Mouse (Mus musculus): Measurements from ENCODE around the gene Zfpl1.
"Not testable (repeated sequence)": the region's sequence is repeated elsewhere in the genome, so short reads cannot be mapped to it uniquely, and the experiment has no call there.

Gene Zfpl1

DNA sequence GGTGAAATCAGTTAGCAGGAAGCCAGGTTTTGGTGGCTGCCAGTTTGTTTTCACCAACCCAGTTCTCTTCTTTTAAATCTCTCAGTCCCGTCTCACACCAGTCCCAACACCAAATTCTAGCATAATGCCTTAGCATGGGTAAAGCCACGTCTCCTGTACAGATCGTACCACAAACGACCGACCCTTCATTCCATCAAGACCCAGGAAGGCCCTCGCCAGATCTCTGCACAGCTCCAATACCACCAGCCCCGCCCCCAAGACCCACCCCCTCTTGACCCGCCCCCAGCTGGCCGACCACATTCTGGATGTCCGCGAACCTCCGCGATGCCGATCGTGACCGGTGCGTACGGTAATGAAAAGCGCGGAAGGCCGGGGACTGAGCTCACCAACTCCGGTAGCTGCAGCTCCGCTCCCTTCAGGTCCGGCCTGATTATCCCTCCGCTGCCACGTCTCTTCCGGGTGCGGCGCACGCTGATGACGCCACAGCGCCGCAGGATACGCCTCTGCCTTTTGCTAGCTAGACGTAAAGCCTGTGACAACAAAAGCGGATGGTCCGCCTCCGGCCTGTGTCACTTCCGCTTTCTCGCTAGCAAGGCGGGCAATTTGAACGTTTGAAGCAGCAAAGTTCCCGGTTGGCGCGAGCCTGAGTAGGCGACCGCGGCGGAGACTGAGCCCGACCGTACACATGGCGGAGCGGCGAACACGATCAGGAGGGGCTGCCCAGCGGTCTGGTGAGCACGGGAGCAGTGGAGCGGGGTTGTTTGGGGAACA is at the start of gene Zfpl1, which contains the start of gene Cdca5:
Gene Zfpl1, minus strand, starts transcription at position 479 of the 771 bp plus-strand sequence.
Gene Cdca5, plus strand, starts transcription at position 506 of the 771 bp plus-strand sequence.
- peak; percentile 98 to 99 for DNase-seq (ENCODE audit: low spot score in 2 of 2)

DNA sequence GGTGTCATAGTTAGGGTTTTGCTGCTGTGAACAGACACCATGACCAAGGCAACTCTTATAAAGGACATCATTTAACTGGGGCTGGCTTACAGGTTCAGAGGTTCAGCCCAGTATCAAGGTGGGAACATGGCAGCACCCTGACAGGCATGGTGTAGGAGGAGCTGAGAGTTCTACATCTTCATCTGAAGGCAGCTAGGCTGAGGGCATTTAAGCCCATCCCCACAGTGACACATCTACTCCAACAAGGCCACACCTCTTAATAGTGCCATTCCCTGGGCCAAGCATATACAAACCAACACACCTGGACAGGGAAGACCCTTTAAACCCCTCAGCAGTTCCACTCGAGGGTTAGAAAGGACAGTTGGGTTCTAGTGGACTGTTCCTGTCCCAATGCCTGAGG is 48.4 kb upstream of the Zfpl1 start:
- DNase-seq (ENCODE audit: low spot score in 2 of 2): not testable (repeated sequence)

DNA sequence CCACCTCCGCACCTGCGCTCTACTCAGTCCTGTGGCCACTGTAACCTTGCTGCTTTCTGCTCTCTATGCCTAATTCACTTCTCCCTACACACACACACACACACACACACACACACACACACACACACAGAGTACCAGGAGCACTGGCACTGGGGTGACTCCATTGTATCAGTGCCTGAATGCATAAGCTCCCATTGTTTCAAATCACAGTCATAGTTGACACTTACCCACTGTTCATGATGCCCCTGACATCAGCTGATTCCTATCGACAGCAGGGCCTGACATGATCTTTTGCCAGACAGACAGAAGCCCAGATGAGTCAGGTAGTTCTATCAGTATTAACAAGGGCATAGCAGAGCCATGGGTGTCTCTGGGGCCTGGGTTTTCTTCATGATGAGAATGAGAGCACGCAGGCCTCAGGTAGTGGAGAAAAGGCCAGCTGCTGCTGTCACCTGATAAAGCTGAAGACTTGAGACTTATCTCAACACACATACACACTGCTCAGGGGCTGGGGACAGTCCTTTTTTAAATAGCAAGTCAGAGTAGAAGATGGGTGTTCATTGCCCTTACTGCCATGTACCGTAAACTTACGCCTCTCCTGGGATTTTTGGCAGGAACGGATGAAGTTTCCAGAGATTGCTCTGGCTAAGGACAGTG is 47.5 kb upstream of the Zfpl1 start:
- DNase-seq (ENCODE audit: low spot score in 2 of 2): no peak

DNA sequence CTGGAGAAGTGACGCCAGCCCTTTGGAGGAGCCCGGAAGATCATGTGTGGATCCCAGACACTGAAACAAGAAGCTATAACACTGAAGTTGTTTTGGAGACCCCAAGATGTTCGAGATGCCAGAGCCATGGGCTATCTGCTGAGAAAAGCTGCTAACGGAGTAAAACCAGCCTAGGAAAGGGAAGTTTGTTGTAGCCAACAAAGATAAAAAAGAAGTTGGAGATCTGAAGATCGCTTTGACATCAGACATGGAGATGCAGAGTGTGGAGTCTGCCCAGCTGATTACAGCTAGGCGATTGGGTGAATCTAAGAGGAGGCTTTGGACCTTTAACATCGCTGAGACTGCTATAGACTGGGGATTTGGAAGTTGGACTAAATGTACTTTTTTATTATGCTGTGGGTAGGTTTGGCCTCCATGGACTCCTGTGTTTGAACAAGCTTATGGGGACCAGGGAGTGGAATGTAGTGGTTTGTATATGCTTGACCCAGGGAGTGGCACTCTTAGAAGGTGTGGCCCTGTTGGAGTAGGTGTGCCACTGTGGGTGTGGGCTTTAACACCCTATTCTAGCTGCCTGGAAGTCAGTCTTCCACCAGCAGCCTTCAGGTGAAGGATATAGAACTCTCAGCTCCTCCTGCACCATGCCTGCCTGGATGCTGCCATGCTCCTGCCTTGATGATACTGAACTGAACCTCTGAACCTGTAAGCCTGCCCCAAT is 45.8 kb upstream of the Zfpl1 start:
- DNase-seq (ENCODE audit: low spot score in 2 of 2): not testable (repeated sequence)

DNA sequence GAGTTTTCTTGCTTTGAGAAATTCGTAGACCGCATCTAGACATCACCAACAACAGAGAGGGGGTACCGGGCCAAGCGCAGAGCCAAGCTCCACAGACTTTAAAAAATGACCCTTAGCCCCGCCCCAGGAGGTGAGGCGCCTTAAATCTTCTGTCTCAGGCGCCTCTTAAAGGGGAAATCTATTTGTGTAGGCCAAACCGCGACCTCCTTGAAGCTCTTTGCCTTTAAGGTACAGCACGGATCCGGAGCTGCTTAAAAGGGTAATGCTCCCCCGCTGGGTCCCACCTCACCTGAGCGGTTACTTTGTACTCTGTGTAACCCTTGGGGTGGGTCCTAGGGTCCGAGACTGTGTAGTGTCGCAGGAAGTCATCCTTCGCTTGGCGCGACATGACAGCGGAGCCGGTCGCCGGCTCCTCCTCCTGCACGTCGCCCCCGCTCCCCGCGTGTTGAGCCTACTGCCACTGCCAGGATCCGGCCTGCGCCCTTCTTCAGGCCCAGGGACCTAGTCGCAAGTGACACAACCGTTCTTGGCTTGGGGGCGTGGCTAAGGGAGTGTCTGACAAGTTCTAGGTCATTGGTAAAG is 43.1 kb upstream of the Zfpl1 start, which contains the start of gene Snx15:
Gene Snx15, minus strand, starts transcription at position 545 of the 582 bp plus-strand sequence.
- DNase-seq (ENCODE audit: low spot score in 2 of 2): peak; percentile 96 to 97

- DNase-seq (ENCODE audit: low spot score in 2 of 2): no peak
Measured at GRCm38 (mm10) chr19:6126789-6127580, 42.2 kb upstream of the Zfpl1 start.

GRCm38 (mm10) chr19:6126289-6126688 is 41.5 kb upstream of the Zfpl1 start:
- DNase-seq (ENCODE audit: low spot score in 2 of 2): no peak

DNA sequence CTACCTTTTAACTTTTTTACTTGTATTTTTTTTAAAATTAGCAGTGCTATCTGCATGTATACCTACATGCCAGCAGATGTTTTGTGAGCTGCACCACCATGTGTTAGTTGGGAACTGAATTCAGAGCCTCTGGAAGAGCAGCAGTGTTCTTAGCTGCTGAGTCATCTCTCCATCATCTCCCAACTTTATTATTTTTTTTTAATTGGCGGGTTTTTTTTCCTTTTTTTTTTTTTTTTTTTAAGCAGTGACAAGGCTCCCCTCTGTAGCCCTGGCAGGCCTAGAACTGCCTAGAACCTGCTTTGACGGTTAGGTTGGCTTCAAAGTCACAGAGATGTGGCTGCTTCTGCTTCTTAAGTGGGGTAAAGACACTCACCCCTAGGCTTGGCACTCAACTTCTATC is 40.1 kb upstream of the Zfpl1 start:
- no peak for DNase-seq (ENCODE audit: low spot score in 2 of 2)

- DNase-seq (ENCODE audit: low spot score in 2 of 2): no peak
Measured at GRCm38 (mm10) chr19:6123330-6123729, 38.6 kb upstream of the Zfpl1 start.

DNA sequence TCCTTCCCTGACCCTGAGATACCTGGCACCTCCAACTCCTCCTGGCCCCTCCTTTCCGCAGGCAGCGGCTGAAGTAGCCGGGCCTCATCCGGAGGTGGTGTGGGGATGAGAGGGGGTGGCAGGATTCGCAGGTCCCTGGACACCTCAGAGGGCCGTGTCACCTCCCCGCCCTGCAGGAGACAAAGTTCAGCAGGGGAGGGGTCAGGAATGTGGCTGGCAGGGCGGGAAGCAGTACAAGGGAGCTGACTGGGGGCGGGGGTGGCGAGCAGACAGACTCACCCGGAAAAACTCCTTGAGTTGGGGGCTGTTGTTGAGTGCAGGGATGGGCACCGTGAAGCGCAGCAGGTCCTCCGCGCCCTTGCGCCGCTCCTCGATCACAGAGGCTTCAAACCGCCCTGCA is 37.0 kb upstream of the Zfpl1 start:
- DNase-seq (ENCODE audit: low spot score in 2 of 2): no peak

DNA sequence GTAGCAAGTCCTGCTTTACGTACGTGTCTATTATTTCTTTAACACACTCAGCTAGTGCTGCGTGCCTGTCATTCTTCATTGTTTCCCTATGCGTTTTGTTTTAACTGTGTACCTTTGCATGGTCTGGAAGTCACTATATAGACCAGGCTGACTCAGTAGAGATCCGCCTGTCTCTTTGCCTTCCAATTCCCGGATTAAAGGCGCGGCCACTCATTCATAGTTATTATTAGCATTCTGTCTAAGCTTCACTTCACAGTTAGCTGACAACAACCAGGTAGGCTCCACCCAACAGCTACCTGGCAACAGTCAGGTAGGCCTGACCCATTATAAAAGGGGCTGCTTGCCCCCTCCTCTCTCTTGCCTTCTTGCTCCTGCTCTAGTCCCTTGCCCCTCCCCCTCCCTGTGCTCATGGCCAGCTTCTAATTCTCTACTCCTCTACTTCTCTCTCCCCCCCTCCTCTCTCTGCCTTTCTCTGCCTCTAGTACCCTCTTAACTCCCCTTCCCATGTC is 34.0 kb upstream of the Zfpl1 start:
- DNase-seq (ENCODE audit: low spot score in 2 of 2): peak; percentile 47 to 59

- peak; percentile 94 for DNase-seq (ENCODE audit: low spot score in 2 of 2)
Measured at GRCm38 (mm10) chr19:6117986-6118676, 33.4 kb upstream of the Zfpl1 start, which contains the start of gene Sac3d1. Sac3d1 (minus strand) TSS chr19:6118650.

GRCm38 (mm10) chr19:6117346-6117985 is 32.7 kb upstream of the Zfpl1 start:
- peak in 1 of 2 experiments; percentile 28 for DNase-seq (ENCODE audit: low spot score in 2 of 2)

- DNase-seq (ENCODE audit: low spot score in 2 of 2): peak in 1 of 2 experiments; percentile 41
Measured at GRCm38 (mm10) chr19:6116113-6116850, 31.5 kb upstream of the Zfpl1 start.

GRCm38 (mm10) chr19:6113116-6113515 is 28.4 kb upstream of the Zfpl1 start:
- no peak for DNase-seq (ENCODE audit: low spot score in 2 of 2)

DNA sequence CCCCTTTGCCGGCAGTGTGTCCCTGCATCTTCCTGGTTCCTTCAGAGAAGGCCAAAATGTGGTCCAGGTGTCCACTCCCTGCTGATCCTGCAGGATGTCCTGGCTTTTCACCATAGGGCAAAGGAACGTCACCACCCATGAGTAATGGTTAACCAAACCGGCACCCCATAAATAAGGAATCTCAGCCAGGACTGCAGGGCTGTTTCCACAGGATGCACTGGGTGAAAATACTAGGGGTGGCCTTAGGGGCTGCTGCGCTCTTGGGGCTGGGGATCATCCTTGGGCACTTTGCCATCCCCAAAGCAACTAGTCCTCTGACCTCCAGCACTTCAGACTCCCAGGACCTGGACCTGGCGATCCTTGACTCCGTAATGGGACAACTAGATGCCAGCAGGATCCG is 20.8 kb upstream of the Zfpl1 start, which contains the start of gene Naaladl1:
Gene Naaladl1, plus strand, starts transcription at position 197 of the 400 bp plus-strand sequence.
- no peak for DNase-seq (ENCODE audit: low spot score in 2 of 2)

DNA sequence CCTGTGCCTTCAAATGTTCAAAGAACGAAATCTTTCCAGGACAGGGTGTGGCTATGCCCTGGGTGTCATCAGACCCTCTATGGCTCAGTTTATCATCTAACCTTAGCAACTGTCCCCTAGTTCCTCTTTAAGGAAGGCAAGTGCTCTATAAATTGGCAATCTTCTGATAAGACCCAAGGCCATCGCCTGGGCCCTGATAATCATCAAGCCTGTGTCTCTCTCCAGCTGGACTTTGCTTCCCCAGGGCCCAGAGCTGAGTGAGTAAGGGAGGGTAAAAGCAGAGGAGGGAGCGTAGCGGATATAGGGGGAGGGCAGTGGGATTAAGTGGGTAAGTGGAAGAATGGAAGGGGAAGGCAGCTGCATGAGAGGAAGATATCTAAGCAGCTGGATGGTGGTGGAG is 19.7 kb upstream of the Zfpl1 start:
- no peak for DNase-seq (ENCODE audit: low spot score in 2 of 2)

DNA sequence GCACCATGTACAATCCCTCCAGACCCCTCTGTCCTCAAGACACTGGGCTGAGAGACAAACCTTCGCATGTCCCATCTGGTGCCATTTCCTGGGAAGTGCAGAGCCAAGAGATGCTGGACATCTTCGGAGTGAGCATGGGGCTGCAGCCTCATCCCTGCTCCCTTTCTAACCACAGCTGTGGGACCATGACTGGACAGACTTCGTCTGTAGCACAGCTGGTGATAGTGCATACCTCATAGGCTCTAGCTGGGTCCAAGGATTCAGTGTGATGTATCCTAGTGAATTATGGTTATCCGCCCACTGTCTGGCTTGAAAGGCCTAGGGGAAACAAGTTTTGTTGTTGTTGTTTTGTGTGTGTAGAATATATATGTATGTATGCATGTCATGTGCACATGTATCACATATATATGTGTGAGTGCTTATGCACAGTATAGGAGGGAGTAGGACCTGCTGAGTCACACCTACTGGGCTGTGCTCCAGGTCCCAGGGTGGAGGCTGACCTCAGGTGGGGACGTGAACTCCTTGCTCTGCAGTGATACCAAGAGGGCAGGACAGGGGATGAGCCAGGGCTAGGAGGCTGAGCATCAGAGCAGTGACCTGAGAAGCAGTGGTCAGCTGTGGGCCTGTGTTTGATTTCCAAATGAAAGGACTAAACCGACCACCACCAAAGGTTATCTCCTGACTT is 17.6 kb upstream of the Zfpl1 start:
- DNase-seq (ENCODE audit: low spot score in 2 of 2): no peak
